Mouse (Mus musculus) bone marrow macrophage, adult 2 months (primary cell): ENCODE results near the gene Lsp1.

Experiments
- CTCF ChIP-seq: IDR thresholded peaks from 2 replicates; pipeline ENCODE4 v1.5.1; 2012; ENCODE audit warnings: low read depth, mild to moderate bottlenecking, low read length, moderate library complexity
- POLR2A ChIP-seq: IDR thresholded peaks from 2 replicates; pipeline ENCODE4 v1.6.1; 2012; ENCODE audit warnings: mild to moderate bottlenecking, low read depth, low read length, borderline replicate concordance

DNA sequence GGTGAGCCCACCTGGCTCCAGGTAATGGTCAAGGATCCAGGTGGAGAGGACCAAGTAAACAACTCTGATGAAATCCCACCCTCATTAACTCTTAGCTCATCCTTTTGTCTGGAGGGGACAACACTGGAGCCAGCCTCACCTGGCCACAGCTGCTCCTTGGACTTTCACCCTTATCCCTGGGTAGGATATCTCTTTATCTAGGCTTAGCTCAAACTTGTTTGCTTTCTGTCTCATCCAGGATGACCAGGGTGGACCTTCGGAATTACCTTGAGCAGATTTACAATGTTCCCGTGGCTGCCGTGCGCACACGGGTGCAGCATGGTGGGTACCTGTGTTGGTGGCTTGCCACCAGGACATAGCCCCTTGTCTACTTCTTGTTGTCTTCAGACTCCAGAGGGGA, 75.2 kb downstream of the Lsp1 start:
- no peak for TF ChIP-seq CTCF
- TF ChIP-seq POLR2A: no peak
